ENCODE assay signal across 31 mouse cellular contexts in the genomic region with DNA sequence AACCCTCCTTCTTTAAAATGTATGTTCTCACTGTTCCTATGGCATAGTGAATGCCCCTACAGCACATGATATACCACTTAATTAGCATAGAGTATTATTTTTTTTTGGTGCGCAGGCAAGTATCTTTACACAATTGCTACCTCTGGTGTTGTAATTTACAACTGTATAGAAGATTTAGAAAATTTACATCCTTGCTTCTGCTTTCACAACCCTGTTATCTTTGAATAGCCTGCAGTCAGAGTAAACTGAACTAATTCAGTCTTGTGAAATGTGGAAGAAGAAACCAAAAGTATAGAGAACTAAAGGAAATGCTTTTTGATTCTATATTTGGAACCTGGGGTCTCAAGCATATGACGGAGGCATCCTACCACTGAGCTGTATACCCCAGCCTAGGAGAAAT.
DNase-seq lines count a peak whose midpoint lies in the region; ATAC-seq and TF ChIP-seq lines count a peak whose summit lies in the region.
"Had no signal": no experiment of that assay in that cellular context is flagged by ENCODE, and none has a peak within 500 bp of the region (broad histone marks: within the 10 kb centered on the region; RNA-seq: fewer than 3 reads in every experiment).

No protein-coding gene starts in this region.

- no peak overlapping the region for H3K4me2 ChIP-seq in hindbrain, embryonic 16.5 days (ENCODE audit: low read length)
- H3K4me2 ChIP-seq: embryonic facial prominence, embryonic 12.5 days; embryonic facial prominence, embryonic 15.5 days; heart, embryonic 12.5 days; heart, embryonic 15.5 days; hindbrain, embryonic 13.5 days had no signal

- no peaks in the 10 kb centered on the region for H3K79me2 ChIP-seq in MEL (ENCODE audit: control insufficient read depth, insufficient read depth, low read length, poor library complexity)

- TF ChIP-seq POLR2A in MEL (IDR thresholded peaks at IDR 0.05; ENCODE audit: control insufficient read depth in 1 of 2, insufficient read depth in 1 of 2, low read depth in 1 of 2, low read length in 2 of 2, poor library complexity in 1 of 2), result no peak

- TF ChIP-seq RAD21 in MEL (IDR thresholded peaks at IDR 0.05; ENCODE audit: low read depth, low read length), result no peak

- DNase-seq in MEL (ENCODE audit: low read depth, low spot score), result peak; percentile 4
- DNase-seq in adrenal gland, postnatal 4 days (ENCODE audit: low spot score in 2 of 2), result no peak
- DNase-seq in lung, adult 18-20 months, result no peak
- DNase-seq in right cerebral cortex, postnatal 25 days, result no peak
- DNase-seq: adrenal gland, adult 8-10 months; adrenal gland, postnatal 25 days; B cell, adult 2 months; cerebellum, adult 11 months; cerebellum, adult 9-10 months; cerebellum, postnatal 14 days; gastrocnemius, postnatal 10 days; gastrocnemius, postnatal 36 days; heart, adult 18-20 months; heart, postnatal 10 days; heart, postnatal 36 days; kidney, adult 18-20 months had no signal

- TF ChIP-seq CTCF in MEL (IDR thresholded peaks at IDR 0.05 in 2 of 3, conservative IDR thresholded peaks at IDR 0.05 in 1 of 3; ENCODE audit: control insufficient read depth in 1 of 3, insufficient read depth in 1 of 3, low read depth in 2 of 3, low read length in 3 of 3, poor library complexity in 1 of 3, severe bottlenecking in 1 of 3), result no peak

- no peaks in the 10 kb centered on the region; a peak in 1 of 4 replicates for H3K36me3 ChIP-seq in MEL (ENCODE audit: control insufficient read depth in 1 of 2, insufficient read depth in 2 of 2, low read length in 2 of 2)
- H3K36me3 ChIP-seq in hindbrain, embryonic 16.5 days (ENCODE audit: control insufficient read depth, insufficient read depth, low read length), result no peaks in the 10 kb centered on the region
- H3K36me3 ChIP-seq: embryonic facial prominence, embryonic 12.5 days; embryonic facial prominence, embryonic 15.5 days; G1E; heart, embryonic 12.5 days; heart, embryonic 15.5 days; hindbrain, embryonic 10.5 days; hindbrain, embryonic 13.5 days had no signal

- no peaks in the 10 kb centered on the region for H3K27me3 ChIP-seq in MEL (ENCODE audit: control insufficient read depth in 1 of 2, insufficient read depth in 2 of 2, low read length in 2 of 2)
- H3K27me3 ChIP-seq in hindbrain, embryonic 16.5 days (replicated peaks; ENCODE audit: control insufficient read depth, insufficient read depth, low read length), result no peaks in the 10 kb centered on the region
- H3K27me3 ChIP-seq: CH12.LX; embryonic facial prominence, embryonic 12.5 days; embryonic facial prominence, embryonic 15.5 days; heart, embryonic 12.5 days; heart, embryonic 15.5 days; hindbrain, embryonic 13.5 days had no signal

- TF ChIP-seq EP300 in MEL (IDR thresholded peaks at IDR 0.05; ENCODE audit: low read depth in 1 of 2, low read length in 2 of 2), result no peak

- no peaks in the 10 kb centered on the region for H3K4me1 ChIP-seq in MEL (ENCODE audit: control insufficient read depth in 1 of 2, insufficient read depth in 2 of 2, low read length in 2 of 2)
- H3K4me1 ChIP-seq in hindbrain, embryonic 16.5 days (ENCODE audit: control insufficient read depth, insufficient read depth, low read depth, low read length), result no peaks in the 10 kb centered on the region
- H3K4me1 ChIP-seq: embryonic facial prominence, embryonic 12.5 days; embryonic facial prominence, embryonic 15.5 days; heart, embryonic 12.5 days; heart, embryonic 15.5 days; hindbrain, embryonic 10.5 days; hindbrain, embryonic 13.5 days had no signal

- H3K4me3 ChIP-seq in MEL (ENCODE audit: control insufficient read depth in 1 of 2, insufficient read depth in 1 of 2, low read depth in 2 of 2, low read length in 2 of 2), result no peak overlapping the region
- H3K4me3 ChIP-seq in hindbrain, embryonic 16.5 days (ENCODE audit: low read length), result no peak overlapping the region
- H3K4me3 ChIP-seq: embryonic facial prominence, embryonic 12.5 days; embryonic facial prominence, embryonic 15.5 days; heart, embryonic 12.5 days; heart, embryonic 15.5 days; hindbrain, embryonic 10.5 days; hindbrain, embryonic 13.5 days had no signal

- WGBS in hindbrain, embryonic 16.5 days, result 88% methylated on average over 2 of the region's 2 CpGs

- peak; percentile 95 for ATAC-seq in common myeloid progenitor, adult 5-6 weeks (replicated peaks; ENCODE audit: low read depth, poor library complexity, severe bottlenecking)
- peak; percentile 95 for ATAC-seq in megakaryocyte, adult 5-6 weeks (ENCODE audit: poor library complexity, severe bottlenecking)
- ATAC-seq in hindbrain, embryonic 16.5 days, result no peak
- ATAC-seq: forebrain, embryonic 14.5 days; hindbrain, postnatal 0 days; inflammation-experienced regulatory T-cells, adult 6 months; intestine, embryonic 16.5 days had no signal

- no peak overlapping the region for H3K9ac ChIP-seq in MEL (ENCODE audit: control insufficient read depth, low read depth, low read length, poor library complexity, severe bottlenecking)
- no peak overlapping the region for H3K9ac ChIP-seq in hindbrain, embryonic 16.5 days (ENCODE audit: low read depth, low read length)
- H3K9ac ChIP-seq: embryonic facial prominence, embryonic 12.5 days; embryonic facial prominence, embryonic 15.5 days; heart, embryonic 12.5 days; heart, embryonic 15.5 days; hindbrain, embryonic 13.5 days had no signal

- H3K27ac ChIP-seq in MEL (ENCODE audit: control insufficient read depth, low read depth, low read length), result no peak overlapping the region
- no peak overlapping the region for H3K27ac ChIP-seq in hindbrain, embryonic 16.5 days (ENCODE audit: low read depth, low read length)
- H3K27ac ChIP-seq: embryonic facial prominence, embryonic 12.5 days; embryonic facial prominence, embryonic 15.5 days; heart, embryonic 15.5 days; hindbrain, embryonic 10.5 days; hindbrain, embryonic 13.5 days; hindbrain, postnatal 0 days had no signal

- H3K9me3 ChIP-seq in MEL (replicated peaks; ENCODE audit: insufficient read depth, low read length), result no peaks in the 10 kb centered on the region
- H3K9me3 ChIP-seq in hindbrain, embryonic 16.5 days (ENCODE audit: control insufficient read depth, low read length), result no peaks in the 10 kb centered on the region
- H3K9me3 ChIP-seq: embryonic facial prominence, embryonic 12.5 days; embryonic facial prominence, embryonic 15.5 days; G1E; heart, embryonic 12.5 days; heart, embryonic 15.5 days; hindbrain, embryonic 10.5 days; hindbrain, embryonic 13.5 days had no signal

TF ChIP-seq in MEL, 35 proteins besides CTCF, POLR2A, EP300 and RAD21:
- TF ChIP-seq SMC3 (IDR thresholded peaks at IDR 0.05; ENCODE audit: low read depth, low read length) (no peak), UBTF (IDR thresholded peaks at IDR 0.05; ENCODE audit: borderline replicate concordance, insufficient read depth, low read depth, low read length) (no peak), JUND (IDR thresholded peaks at IDR 0.05; ENCODE audit: low read depth, low read length) (no peak), USF1 (IDR thresholded peaks at IDR 0.05; ENCODE audit: low read depth, low read length) (no peak), CHD2 (IDR thresholded peaks at IDR 0.05; ENCODE audit: low read length) (no peak), E2F4 (IDR thresholded peaks at IDR 0.05; ENCODE audit: borderline replicate concordance, low read depth, low read length) (no peak), USF2 (IDR thresholded peaks at IDR 0.05; ENCODE audit: borderline replicate concordance in 1 of 2, insufficient read depth in 1 of 2, low read depth in 1 of 2, low read length in 2 of 2) (no peak), POLR2AphosphoS2 (IDR thresholded peaks at IDR 0.05; ENCODE audit: low read length) (no peak), GATA1 (IDR thresholded peaks at IDR 0.05; ENCODE audit: low read depth, low read length) (no peak), ETS1 (IDR thresholded peaks at IDR 0.05; ENCODE audit: low read depth, low read length) (no peak), MYB (IDR thresholded peaks at IDR 0.05; ENCODE audit: low read depth, low read length) (no peak), RCOR1 (IDR thresholded peaks at IDR 0.05; ENCODE audit: low read depth, low read length) (no peak), HCFC1 (IDR thresholded peaks at IDR 0.05; ENCODE audit: low read depth, low read length) (no peak), MYC (IDR thresholded peaks at IDR 0.05; ENCODE audit: low read depth, low read length) (no peak), ZKSCAN1 (IDR thresholded peaks at IDR 0.05; ENCODE audit: low read depth, low read length) (no peak), ZNF384 (IDR thresholded peaks at IDR 0.05; ENCODE audit: low read depth, low read length) (no peak)
